8 mouse cellular contexts compared by ENCODE assay signal in genomic region chr8:105636963-105637510, GRCm38 (mm10). TPM values are rescaled to one million over a fixed set of nuclear protein-coding genes. Genes with fewer than 3 reads are reported as not detected.
DNase-seq lines count a peak whose midpoint lies in the region; ATAC-seq and TF ChIP-seq lines count a peak whose summit lies in the region.

Gene Agrp, minus strand, starts transcription at chr8:105637393.

- no peaks in the 10 kb centered on the region for H3K9me3 ChIP-seq in forebrain, embryonic 15.5 days
- no peaks in the 10 kb centered on the region for H3K9me3 ChIP-seq in kidney, postnatal 0 days (replicated peaks; ENCODE audit: low read length)
- no peaks in the 10 kb centered on the region for H3K9me3 ChIP-seq in lung, embryonic 15.5 days

- peak; percentile 59 for DNase-seq in urinary bladder, adult 2 months (ENCODE audit: low spot score)
- no peak for DNase-seq in urinary bladder, postnatal 4 days (ENCODE audit: low spot score in 2 of 2)
- peak; percentile 45 for DNase-seq in c-Kit-positive CD71-positive TER-119-positive erythroid progenitor cells, embryonic 14.5 days (ENCODE audit: low spot score)
- peak; percentile 62 for DNase-seq in kidney, postnatal 0 days (ENCODE audit: low spot score)
- no peak for DNase-seq in spleen, adult 18-20 months

- peak; percentile 70 for TF ChIP-seq POLR2A in olfactory bulb, adult 2 months (IDR thresholded peaks at IDR 0.05; ENCODE audit: insufficient read depth, low read depth, low read length)

- H3K4me2 ChIP-seq in forebrain, embryonic 15.5 days (replicated peaks) = peak within 1 kb of the TSS; percentile 78
- peak within 1 kb of the TSS; percentile 91 for H3K4me2 ChIP-seq in kidney, postnatal 0 days (ENCODE audit: low read length)
- H3K4me2 ChIP-seq in lung, embryonic 15.5 days = peak within 1 kb of the TSS; percentile 72

- H3K27ac ChIP-seq in forebrain, embryonic 15.5 days (replicated peaks) = peak within 1 kb of the TSS; percentile 100
- H3K27ac ChIP-seq in kidney, postnatal 0 days = peak within 1 kb of the TSS; percentile 100
- peak within 1 kb of the TSS; percentile 100 for H3K27ac ChIP-seq in lung, embryonic 15.5 days
- peak within 1 kb of the TSS; percentile 94 for H3K27ac ChIP-seq in olfactory bulb, adult 2 months (ENCODE audit: insufficient read depth, low read depth, low read length)

- peak within 1 kb of the TSS; percentile 98 for H3K9ac ChIP-seq in forebrain, embryonic 15.5 days (replicated peaks)
- peak within 1 kb of the TSS; percentile 99 for H3K9ac ChIP-seq in kidney, postnatal 0 days (ENCODE audit: low read depth, low read length)
- peak within 1 kb of the TSS; percentile 96 for H3K9ac ChIP-seq in lung, embryonic 15.5 days

- peak within 1 kb of the TSS; percentile 93 for H3K4me3 ChIP-seq in forebrain, embryonic 15.5 days
- peak within 1 kb of the TSS; percentile 91 for H3K4me3 ChIP-seq in kidney, postnatal 0 days (replicated peaks; ENCODE audit: low read depth, low read length)
- peak within 1 kb of the TSS; percentile 64 for H3K4me3 ChIP-seq in lung, embryonic 15.5 days
- peak within 1 kb of the TSS; percentile 80 for H3K4me3 ChIP-seq in olfactory bulb, adult 2 months (ENCODE audit: insufficient read depth, low read depth, low read length)

- H3K4me1 ChIP-seq in forebrain, embryonic 15.5 days = peaks cover 43% of the 10 kb centered on the region
- H3K4me1 ChIP-seq in kidney, postnatal 0 days (replicated peaks; ENCODE audit: insufficient read depth, low read length) = peaks cover 8% of the 10 kb centered on the region
- H3K4me1 ChIP-seq in lung, embryonic 15.5 days = peaks cover 32% of the 10 kb centered on the region
- H3K4me1 ChIP-seq in olfactory bulb, adult 2 months (ENCODE audit: control insufficient read depth, insufficient read depth, low read length) = peaks cover 5% of the 10 kb centered on the region

- under 1% methylated on average over 54 of the region's 63 CpGs for WGBS in forebrain, embryonic 15.5 days
- WGBS in kidney, postnatal 0 days = under 1% methylated on average over 61 of the region's 63 CpGs
- WGBS in lung, embryonic 15.5 days = under 1% methylated on average over 55 of the region's 63 CpGs
- under 1% methylated on average over 63 of the region's 63 CpGs for WGBS in olfactory bulb, adult 2 months

- TF ChIP-seq CTCF in kidney, postnatal 0 days (IDR thresholded peaks at IDR 0.05; ENCODE audit: low read depth) = no peak; the same call in 1 of the 2 replicates
- no peak; the same call in 1 of the 2 replicates for TF ChIP-seq CTCF in olfactory bulb, adult 2 months (IDR thresholded peaks at IDR 0.05; ENCODE audit: insufficient read depth, low read depth, low read length)

- no peaks in the 10 kb centered on the region for H3K27me3 ChIP-seq in forebrain, embryonic 15.5 days
- H3K27me3 ChIP-seq in kidney, postnatal 0 days (ENCODE audit: insufficient read depth, low read length) = no peaks in the 10 kb centered on the region
- no peaks in the 10 kb centered on the region for H3K27me3 ChIP-seq in lung, embryonic 15.5 days

- H3K36me3 ChIP-seq in forebrain, embryonic 15.5 days = no peaks in the 10 kb centered on the region
- no peaks in the 10 kb centered on the region for H3K36me3 ChIP-seq in kidney, postnatal 0 days (ENCODE audit: insufficient read depth, low read length)
- H3K36me3 ChIP-seq in lung, embryonic 15.5 days = no peaks in the 10 kb centered on the region

- ATAC-seq in forebrain, embryonic 15.5 days (replicated peaks) = peak; percentile 60
- ATAC-seq in kidney, postnatal 0 days (replicated peaks; ENCODE audit: low FRiP score, low read depth) = peak; percentile 15
- peak; percentile 32 for ATAC-seq in lung, embryonic 15.5 days (ENCODE audit: borderline replicate concordance, extremely low read depth, low FRiP score, low TSS enrichment)

RNA-seq across cellular contexts. Expression of gene Agrp, which starts in this region (rescaled TPM):
- 0.27 and 0.89 TPM in 2 replicates for polyA plus RNA-seq in urinary bladder, adult 2 months (2012; rRNA removed)
- polyA plus RNA-seq in forebrain, embryonic 15.5 days (2015; fragmentation: Nextera tagmentation; extraction: Ambion mirVana) = 0.47 and 0.69 TPM in 2 replicates
- 0.61 and 1.2 TPM in 2 replicates for polyA plus RNA-seq in kidney, postnatal 0 days (2015; fragmentation: Nextera tagmentation; extraction: Ambion mirVana)
- 0.69 and 0.79 TPM in 2 replicates for polyA plus RNA-seq in lung, embryonic 15.5 days (2015; fragmentation: Nextera tagmentation; extraction: Ambion mirVana)
- polyA plus RNA-seq in olfactory bulb, adult 2 months (2012; ENCODE audit: insufficient read depth, insufficient read length, low replicate concordance, missing spikeins) = not detected in 2 replicates

Comparison
In these comparisons a context has a peak if more than half of its experiments do, and no peak if none do; other contexts are left out.
1. Peak in DNase-seq in urinary bladder, adult 2 months; RNA of the gene not detected or under 1 TPM.
2. Peak in ATAC-seq, H3K4me3 ChIP-seq, H3K27ac ChIP-seq, H3K9ac ChIP-seq and H3K4me2 ChIP-seq in forebrain, embryonic 15.5 days; RNA of the gene not detected or under 1 TPM.
3. Peak in ATAC-seq, H3K4me3 ChIP-seq, H3K27ac ChIP-seq, H3K9ac ChIP-seq and H3K4me2 ChIP-seq in lung, embryonic 15.5 days; RNA of the gene not detected or under 1 TPM.
4. DNase-seq: peak in c-Kit-positive CD71-positive TER-119-positive erythroid progenitor cells, embryonic 14.5 days (single experiment) and kidney, postnatal 0 days (single experiment); none in urinary bladder, postnatal 4 days (0 of 2) and spleen, adult 18-20 months (0 of 2).
5. Peak in every context shown above with its lines, with median percentiles within 50 percentile points of each other: ATAC-seq, H3K27ac ChIP-seq, H3K4me2 ChIP-seq, H3K4me3 ChIP-seq and H3K9ac ChIP-seq.